Mouse (Mus musculus): ENCODE measurements around the gene Pgm5. TPM values are rescaled to one million over a fixed set of nuclear protein-coding genes. Genes with fewer than 3 reads are reported as not detected.

The Pgm5 gene
- polyA plus RNA-seq, 1 experiment: 21.8 TPM

GRCm38 (mm10) chr19:24753617-24754439 lies 107.8 kb downstream of the Pgm5 start:
- WGBS: 38% methylated on average over 14 of the region's 14 CpGs
- H3K4me3 ChIP-seq (replicated peaks; ENCODE audit: extremely low read depth, low read depth, low read length): no peak overlapping the region
- H3K4me1 ChIP-seq (ENCODE audit: control insufficient read depth, insufficient read depth, low read length): no peaks in the 10 kb centered on the region
- TF ChIP-seq CTCF (IDR thresholded peaks at IDR 0.05; ENCODE audit: insufficient read depth, low read length) (no peak), POLR2A (IDR thresholded peaks at IDR 0.05; ENCODE audit: borderline replicate concordance, extremely low read depth, low read depth, low read length) (no peak)
- peak; percentile 6 for DNase-seq

GRCm38 (mm10) chr19:24752873-24753538 lies 108.6 kb downstream of the Pgm5 start:
- no peak overlapping the region for H3K4me3 ChIP-seq (replicated peaks; ENCODE audit: extremely low read depth, low read depth, low read length)
- no peaks in the 10 kb centered on the region for H3K4me1 ChIP-seq (ENCODE audit: control insufficient read depth, insufficient read depth, low read length)
- TF ChIP-seq CTCF (IDR thresholded peaks at IDR 0.05; ENCODE audit: insufficient read depth, low read length) (no peak), POLR2A (IDR thresholded peaks at IDR 0.05; ENCODE audit: borderline replicate concordance, extremely low read depth, low read depth, low read length) (no peak)
- DNase-seq: no peak
- WGBS: 59% methylated on average over 7 of the region's 7 CpGs

- no peak overlapping the region for H3K4me3 ChIP-seq (replicated peaks; ENCODE audit: extremely low read depth, low read depth, low read length)
- no peak for DNase-seq
- no peaks in the 10 kb centered on the region for H3K4me1 ChIP-seq (ENCODE audit: control insufficient read depth, insufficient read depth, low read length)
- no peak for TF ChIP-seq POLR2A (IDR thresholded peaks at IDR 0.05; ENCODE audit: borderline replicate concordance, extremely low read depth, low read depth, low read length)
- TF ChIP-seq CTCF (IDR thresholded peaks at IDR 0.05; ENCODE audit: insufficient read depth, low read length): no peak
- 79% methylated on average over 4 of the region's 4 CpGs for WGBS
Measured at GRCm38 (mm10) chr19:24746266-24746875, 115.3 kb downstream of the Pgm5 start.

GRCm38 (mm10) chr19:24742606-24743005 lies 119.0 kb downstream of the Pgm5 start:
- 86% methylated on average over 6 of the region's 6 CpGs for WGBS
- no peak overlapping the region for H3K4me3 ChIP-seq (replicated peaks; ENCODE audit: extremely low read depth, low read depth, low read length)
- no peaks in the 10 kb centered on the region for H3K4me1 ChIP-seq (ENCODE audit: control insufficient read depth, insufficient read depth, low read length)
- TF ChIP-seq POLR2A (IDR thresholded peaks at IDR 0.05; ENCODE audit: borderline replicate concordance, extremely low read depth, low read depth, low read length): no peak
- TF ChIP-seq CTCF (IDR thresholded peaks at IDR 0.05; ENCODE audit: insufficient read depth, low read length): no peak
- DNase-seq: no peak

GRCm38 (mm10) chr19:24738786-24739185 lies 122.9 kb downstream of the Pgm5 start:
- WGBS: 83% methylated on average over 3 of the region's 3 CpGs
- TF ChIP-seq CTCF (IDR thresholded peaks at IDR 0.05; ENCODE audit: insufficient read depth, low read length) (no peak), POLR2A (IDR thresholded peaks at IDR 0.05; ENCODE audit: borderline replicate concordance, extremely low read depth, low read depth, low read length) (no peak)
- peaks cover 6% of the 10 kb centered on the region for H3K4me1 ChIP-seq (ENCODE audit: control insufficient read depth, insufficient read depth, low read length)
- DNase-seq: no peak
- no peak overlapping the region for H3K4me3 ChIP-seq (replicated peaks; ENCODE audit: extremely low read depth, low read depth, low read length)

- Histone ChIP-seq H3K4me3 (replicated peaks; ENCODE audit: extremely low read depth, low read depth, low read length) (no peak overlapping the region), H3K4me1 (ENCODE audit: control insufficient read depth, insufficient read depth, low read length) (peaks cover 6% of the 10 kb centered on the region)
- 94% methylated on average over 5 of the region's 5 CpGs for WGBS
- no peak for DNase-seq
- TF ChIP-seq CTCF (IDR thresholded peaks at IDR 0.05; ENCODE audit: insufficient read depth, low read length) (no peak), POLR2A (IDR thresholded peaks at IDR 0.05; ENCODE audit: borderline replicate concordance, extremely low read depth, low read depth, low read length) (no peak)
Measured at GRCm38 (mm10) chr19:24738026-24738425, 123.6 kb downstream of the Pgm5 start.

- TF ChIP-seq POLR2A (IDR thresholded peaks at IDR 0.05; ENCODE audit: borderline replicate concordance, extremely low read depth, low read depth, low read length) (no peak), CTCF (IDR thresholded peaks at IDR 0.05; ENCODE audit: insufficient read depth, low read length) (no peak)
- Histone ChIP-seq H3K4me1 (ENCODE audit: control insufficient read depth, insufficient read depth, low read length) (peaks cover 6% of the 10 kb centered on the region), H3K4me3 (replicated peaks; ENCODE audit: extremely low read depth, low read depth, low read length) (no peak overlapping the region)
- DNase-seq: no peak
- 46% methylated on average over 6 of the region's 6 CpGs for WGBS
Measured at GRCm38 (mm10) chr19:24735484-24736128, 126.0 kb downstream of the Pgm5 start.

- no peak for DNase-seq
- TF ChIP-seq POLR2A (IDR thresholded peaks at IDR 0.05; ENCODE audit: borderline replicate concordance, extremely low read depth, low read depth, low read length) (no peak), CTCF (IDR thresholded peaks at IDR 0.05; ENCODE audit: insufficient read depth, low read length) (no peak)
- no peak overlapping the region for H3K4me3 ChIP-seq (replicated peaks; ENCODE audit: extremely low read depth, low read depth, low read length)
Measured at GRCm38 (mm10) chr19:24730661-24731060, 131.0 kb downstream of the Pgm5 start.

GRCm38 (mm10) chr19:24724362-24724761 lies 137.3 kb downstream of the Pgm5 start:
- TF ChIP-seq POLR2A (IDR thresholded peaks at IDR 0.05; ENCODE audit: borderline replicate concordance, extremely low read depth, low read depth, low read length): no peak
- TF ChIP-seq CTCF (IDR thresholded peaks at IDR 0.05; ENCODE audit: insufficient read depth, low read length): no peak
- no peak overlapping the region for H3K4me3 ChIP-seq (replicated peaks; ENCODE audit: extremely low read depth, low read depth, low read length)
- WGBS: 83% methylated on average over 10 of the region's 10 CpGs
- DNase-seq: no peak
- no peaks in the 10 kb centered on the region for H3K4me1 ChIP-seq (ENCODE audit: control insufficient read depth, insufficient read depth, low read length)

More at GRCm38 (mm10) chr19:24730661-24731060, 131.0 kb downstream of the Pgm5 start:
- WGBS: 38% methylated on average over 5 of the region's 5 CpGs
- peaks cover 2% of the 10 kb centered on the region for H3K4me1 ChIP-seq (ENCODE audit: control insufficient read depth, insufficient read depth, low read length)

Data from lung, adult 2 months (tissue).